Mouse (Mus musculus) WW6 (cell line): ENCODE results near the gene Fcamr.

ENCODE experiments used
- DNase-seq: peaks from one replicate; pipeline ENCODE4 v3.0.0-alpha.2; 2013; ENCODE audit warnings: low read depth, low spot score

Fcamr gene

DNA sequence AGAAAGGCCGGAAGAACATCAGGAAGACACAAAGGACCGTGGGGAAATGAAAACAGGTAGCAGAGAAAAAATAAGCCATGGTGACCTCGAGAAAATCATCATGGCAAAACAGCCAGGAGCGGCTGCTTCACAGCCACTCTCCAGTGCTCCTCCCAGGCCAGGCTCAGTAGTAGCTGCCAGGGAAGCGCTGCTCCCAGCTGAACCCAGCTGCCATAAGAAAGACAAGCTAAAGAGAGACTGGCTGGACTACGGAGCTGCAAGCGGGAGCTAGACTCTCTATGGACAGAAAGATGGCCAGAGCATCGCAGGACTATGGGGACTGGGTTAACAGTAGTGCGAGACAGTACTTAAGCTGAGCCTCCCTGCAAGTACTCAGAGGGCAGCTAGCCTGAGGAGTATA lies 54.1 kb downstream of the Fcamr start:
- no peak for DNase-seq

DNA sequence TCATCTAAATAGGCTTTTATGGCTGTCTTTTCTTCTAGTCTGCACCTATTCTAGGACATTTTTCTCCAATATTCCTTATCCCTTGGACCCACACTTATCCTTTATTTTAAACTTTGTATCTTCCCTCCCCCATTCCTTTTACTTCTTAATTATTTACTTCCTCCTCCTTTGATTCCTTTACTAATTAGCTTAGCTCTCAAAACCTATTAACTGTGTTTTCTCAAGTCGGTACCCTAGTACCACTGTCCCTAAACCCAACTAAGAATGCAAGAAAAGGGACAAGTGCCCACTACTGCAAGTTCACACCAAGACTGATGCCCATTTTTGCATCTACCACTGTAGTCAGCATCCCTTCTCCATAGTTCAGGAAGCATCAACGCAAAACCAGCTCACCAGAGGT lies 55.0 kb downstream of the Fcamr start:
- DNase-seq: no peak

DNA sequence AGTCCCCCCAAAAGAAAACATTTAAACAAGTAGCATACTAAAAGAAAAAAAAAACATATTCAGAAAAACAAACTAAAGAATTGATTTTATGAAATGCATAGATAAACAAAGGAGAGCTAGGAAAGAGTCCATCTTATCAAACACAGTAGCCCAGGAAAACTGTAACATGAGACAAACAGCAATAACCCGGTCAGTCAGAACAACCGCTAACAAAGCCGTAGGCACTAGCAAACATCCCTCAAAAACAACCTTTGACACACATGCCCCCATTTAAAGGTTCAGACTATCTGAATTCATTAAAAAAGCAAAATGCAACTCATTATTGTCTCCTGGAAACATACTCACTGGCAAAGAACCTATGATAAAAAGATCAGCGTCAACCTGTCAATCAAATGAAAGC lies 56.8 kb downstream of the Fcamr start:
- DNase-seq: no peak

DNA sequence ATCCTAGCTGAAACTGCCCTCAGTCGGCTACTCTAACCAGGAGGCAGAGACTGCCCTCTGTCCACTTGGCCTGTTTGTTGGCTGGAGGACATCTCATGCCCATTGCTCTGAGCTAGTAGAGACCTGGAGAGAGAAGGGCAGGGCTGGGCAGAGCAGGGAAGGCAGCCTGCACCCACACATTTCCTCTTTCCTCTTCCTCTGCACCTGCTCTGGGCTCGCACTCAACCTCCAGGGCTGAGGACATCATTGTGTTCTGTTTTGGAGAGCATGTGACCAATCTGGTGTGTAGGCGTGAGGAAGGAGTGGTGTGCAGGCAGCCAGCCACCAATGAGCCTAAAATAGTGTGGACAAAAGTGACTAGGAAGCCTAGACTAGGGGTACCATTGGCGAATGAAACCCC lies 63.5 kb downstream of the Fcamr start:
- DNase-seq: no peak
